Mouse (Mus musculus): ENCODE measurements around the gene Cox15. TPM values are rescaled to one million over a fixed set of nuclear protein-coding genes. Genes with fewer than 3 reads are reported as not detected.

Cox15 gene
- polyA plus RNA-seq, 1 experiment from 2014 or later = 14.5 TPM

DNA sequence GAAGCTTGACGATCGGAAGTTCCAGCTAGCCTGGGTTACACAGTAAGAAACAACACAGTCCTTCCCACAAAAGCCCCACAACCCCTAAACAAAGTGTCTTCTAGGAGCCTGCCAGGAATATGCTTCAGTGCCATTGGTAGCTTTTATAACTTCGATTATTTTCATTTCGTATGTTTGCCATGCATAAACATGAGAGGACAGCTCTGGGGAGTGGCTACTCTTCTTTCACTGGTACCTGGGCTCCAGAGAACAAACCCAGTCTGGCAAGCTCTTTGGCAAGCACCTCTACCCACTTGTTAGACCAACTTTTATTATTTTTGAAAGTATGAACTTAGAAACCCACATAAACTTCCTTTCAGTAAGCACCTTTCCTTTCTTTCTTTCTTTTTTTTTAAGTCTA is 23.8 kb upstream of the Cox15 start:
- H3K9me3 ChIP-seq = no peaks in the 10 kb centered on the region
- H3K4me2 ChIP-seq = no peak overlapping the region
- H3K4me3 ChIP-seq (replicated peaks) = no peak overlapping the region
- H3K27me3 ChIP-seq = no peaks in the 10 kb centered on the region
- no peak overlapping the region for H3K27ac ChIP-seq
- 87% methylated on average over 4 of the region's 4 CpGs for WGBS
- H3K9ac ChIP-seq = no peak overlapping the region
- no peaks in the 10 kb centered on the region for H3K36me3 ChIP-seq (replicated peaks)
- ATAC-seq (ENCODE audit: low FRiP score) = no peak
- H3K4me1 ChIP-seq = no peaks in the 10 kb centered on the region

DNA sequence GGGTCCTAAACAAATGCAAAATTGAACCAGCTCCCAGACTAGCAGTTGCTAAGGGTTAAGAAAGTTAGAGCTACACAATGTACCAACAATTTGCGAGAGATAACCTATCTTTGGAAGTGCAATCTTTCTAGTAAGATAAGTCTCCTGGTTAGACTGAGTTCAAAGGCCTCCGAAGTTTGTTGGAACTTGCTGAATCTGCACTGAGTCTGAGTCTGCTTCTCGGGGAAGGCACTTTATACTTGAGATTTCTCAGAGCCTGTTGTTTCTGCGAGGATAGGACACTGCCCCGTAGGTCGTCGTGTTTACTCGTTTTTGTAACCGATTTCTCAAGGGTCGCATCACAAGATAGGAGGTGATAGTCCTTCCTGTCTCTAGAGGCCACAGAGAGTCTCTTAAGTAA is 22.6 kb upstream of the Cox15 start:
- ATAC-seq (ENCODE audit: low FRiP score) = no peak

DNA sequence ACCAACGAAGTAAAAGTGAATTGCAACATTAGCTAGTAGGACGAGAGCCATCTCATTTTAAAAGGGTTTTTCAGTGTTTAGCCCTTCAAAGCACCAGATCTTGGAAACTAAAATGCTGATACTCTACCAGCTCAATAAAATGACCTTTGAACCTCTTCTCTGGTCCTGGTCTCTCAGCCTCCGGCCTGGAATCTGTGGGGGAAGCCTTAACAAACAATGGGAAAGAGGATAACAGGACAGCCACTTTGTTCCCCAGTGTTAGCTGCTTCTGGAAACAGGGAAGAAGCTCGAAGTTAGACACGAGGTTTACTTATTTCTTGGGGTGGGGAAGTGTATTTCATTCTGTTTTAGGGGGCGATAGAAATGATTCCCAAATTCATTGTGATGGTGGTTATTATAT is 19.5 kb upstream of the Cox15 start:
- Histone ChIP-seq H3K4me1 (no peaks in the 10 kb centered on the region), H3K9ac (no peak overlapping the region), H3K4me3 (replicated peaks) (no peak overlapping the region), H3K4me2 (no peak overlapping the region), H3K27ac (no peak overlapping the region), H3K36me3 (replicated peaks) (no peaks in the 10 kb centered on the region), H3K27me3 (no peaks in the 10 kb centered on the region), H3K9me3 (no peaks in the 10 kb centered on the region)
- ATAC-seq (ENCODE audit: low FRiP score) = no peak
- 55% methylated on average over 6 of the region's 6 CpGs for WGBS

More for the DNA sequence above, 22.6 kb upstream of the Cox15 start:
- H3K36me3 ChIP-seq (replicated peaks) = no peaks in the 10 kb centered on the region
- no peak overlapping the region for H3K4me3 ChIP-seq (replicated peaks)
- WGBS = 83% methylated on average over 10 of the region's 10 CpGs
- no peak overlapping the region for H3K9ac ChIP-seq
- H3K27ac ChIP-seq = no peak overlapping the region
- H3K27me3 ChIP-seq = no peaks in the 10 kb centered on the region
- H3K9me3 ChIP-seq = no peaks in the 10 kb centered on the region
- H3K4me2 ChIP-seq = no peak overlapping the region
- no peaks in the 10 kb centered on the region for H3K4me1 ChIP-seq

- WGBS = 86% methylated on average over 5 of the region's 5 CpGs
- Histone ChIP-seq H3K4me1 (no peaks in the 10 kb centered on the region), H3K27ac (no peak overlapping the region), H3K4me2 (no peak overlapping the region), H3K9ac (no peak overlapping the region), H3K36me3 (replicated peaks) (no peaks in the 10 kb centered on the region), H3K4me3 (replicated peaks) (no peak overlapping the region), H3K27me3 (no peaks in the 10 kb centered on the region), H3K9me3 (no peaks in the 10 kb centered on the region)
- no peak for ATAC-seq (ENCODE audit: low FRiP score)
Measured at GRCm38 (mm10) chr19:43771499-43771969, 18.7 kb upstream of the Cox15 start.

DNA sequence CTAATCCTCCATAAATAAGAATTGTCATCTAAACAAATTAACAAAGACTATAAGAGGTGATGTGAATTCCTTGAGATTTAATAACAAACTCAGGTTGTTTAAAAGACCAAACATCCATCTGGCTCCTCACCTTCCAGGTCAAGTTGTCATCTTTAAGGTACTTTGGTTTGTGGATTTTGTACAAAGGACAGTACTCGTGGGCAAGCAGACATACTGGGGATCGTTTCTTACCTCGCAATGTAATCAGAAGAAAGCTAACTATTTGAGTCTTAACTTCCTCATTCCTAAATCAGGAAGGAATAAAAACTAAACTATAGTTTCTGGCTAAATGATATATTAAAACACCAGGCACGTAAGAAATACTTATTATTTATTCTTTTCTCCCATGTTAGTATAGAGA is 17.8 kb upstream of the Cox15 start:
- H3K9me3 ChIP-seq = no peaks in the 10 kb centered on the region
- no peak overlapping the region for H3K27ac ChIP-seq
- H3K27me3 ChIP-seq = no peaks in the 10 kb centered on the region
- H3K9ac ChIP-seq = no peak overlapping the region
- H3K4me3 ChIP-seq (replicated peaks) = no peak overlapping the region
- ATAC-seq (ENCODE audit: low FRiP score) = no peak
- no peaks in the 10 kb centered on the region for H3K36me3 ChIP-seq (replicated peaks)
- H3K4me2 ChIP-seq = no peak overlapping the region
- WGBS = 90% methylated on average over 4 of the region's 4 CpGs
- no peaks in the 10 kb centered on the region for H3K4me1 ChIP-seq

- H3K4me2 ChIP-seq = no peak overlapping the region
- H3K4me1 ChIP-seq = no peaks in the 10 kb centered on the region
- H3K36me3 ChIP-seq (replicated peaks) = no peaks in the 10 kb centered on the region
- no peak overlapping the region for H3K27ac ChIP-seq
- H3K9me3 ChIP-seq = no peaks in the 10 kb centered on the region
- H3K27me3 ChIP-seq = no peaks in the 10 kb centered on the region
- no peak overlapping the region for H3K4me3 ChIP-seq (replicated peaks)
- ATAC-seq (ENCODE audit: low FRiP score) = no peak
- WGBS = 81% methylated on average over 5 of the region's 5 CpGs
- no peak overlapping the region for H3K9ac ChIP-seq
Measured at GRCm38 (mm10) chr19:43769366-43769960, 16.7 kb upstream of the Cox15 start.

DNA sequence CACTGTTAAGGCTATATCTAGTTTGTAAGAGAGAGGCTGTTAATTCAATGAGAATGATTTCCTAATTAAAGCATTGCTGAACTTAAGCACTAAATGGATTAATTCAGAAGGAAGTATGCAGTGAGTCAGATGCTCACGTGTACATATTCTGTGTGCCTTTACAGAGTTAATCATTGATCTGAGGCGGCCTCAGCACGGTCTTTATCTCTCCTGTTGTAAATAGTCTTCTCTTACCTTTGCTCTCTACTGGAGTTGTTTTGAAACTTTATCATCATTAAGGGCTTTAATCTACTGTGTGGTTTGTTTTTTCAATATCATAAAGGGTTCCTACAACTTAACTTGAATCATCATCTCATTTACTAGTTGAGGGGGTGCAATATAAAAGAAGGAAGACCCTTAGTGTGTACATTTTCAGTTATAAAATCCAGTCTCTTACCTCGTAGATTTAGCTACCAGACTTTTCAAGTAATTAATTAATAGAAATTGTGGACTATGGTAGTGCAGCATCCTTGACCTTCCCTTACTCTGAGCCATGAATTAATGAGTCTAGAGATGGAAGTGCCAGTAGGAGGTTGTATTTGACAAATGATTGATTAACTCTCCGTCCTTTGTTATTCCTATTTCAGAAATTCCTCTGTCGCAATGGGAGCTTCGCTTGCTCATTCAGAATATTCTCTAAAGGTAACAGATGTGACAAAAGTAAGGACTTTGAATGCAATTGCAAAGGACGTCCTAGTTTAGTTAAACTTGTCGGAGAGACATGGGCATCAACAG is 14.9 kb upstream of the Cox15 start:
- no peak for ATAC-seq (ENCODE audit: low FRiP score)
- no peaks in the 10 kb centered on the region for H3K4me1 ChIP-seq
- H3K4me3 ChIP-seq (replicated peaks) = no peak overlapping the region
- H3K9ac ChIP-seq = no peak overlapping the region
- H3K27me3 ChIP-seq = no peaks in the 10 kb centered on the region
- 86% methylated on average over 9 of the region's 9 CpGs for WGBS
- H3K4me2 ChIP-seq = no peak overlapping the region
- H3K9me3 ChIP-seq = no peaks in the 10 kb centered on the region
- H3K36me3 ChIP-seq (replicated peaks) = no peaks in the 10 kb centered on the region
- H3K27ac ChIP-seq = no peak overlapping the region

- Histone ChIP-seq H3K4me3 (replicated peaks) (no peak overlapping the region), H3K4me1 (no peaks in the 10 kb centered on the region), H3K4me2 (no peak overlapping the region), H3K9ac (no peak overlapping the region), H3K27ac (no peak overlapping the region), H3K36me3 (replicated peaks) (no peaks in the 10 kb centered on the region), H3K27me3 (no peaks in the 10 kb centered on the region), H3K9me3 (no peaks in the 10 kb centered on the region)
- whole genome bisulfite sequencing = 90% methylated on average over 5 of the region's 5 CpGs
- ATAC-seq (ENCODE audit: low FRiP score) = no peak
Measured at GRCm38 (mm10) chr19:43766451-43766850, 13.7 kb upstream of the Cox15 start.

- no peak overlapping the region for H3K9ac ChIP-seq
- H3K27me3 ChIP-seq = no peaks in the 10 kb centered on the region
- H3K36me3 ChIP-seq (replicated peaks) = no peaks in the 10 kb centered on the region
- no peaks in the 10 kb centered on the region for H3K4me1 ChIP-seq
- WGBS = 79% methylated on average over 2 of the region's 2 CpGs
- H3K4me2 ChIP-seq = no peak overlapping the region
- H3K27ac ChIP-seq = no peak overlapping the region
- no peaks in the 10 kb centered on the region for H3K9me3 ChIP-seq
- ATAC-seq (ENCODE audit: low FRiP score) = no peak
- no peak overlapping the region for H3K4me3 ChIP-seq (replicated peaks)
Measured at GRCm38 (mm10) chr19:43762410-43762809, 9.6 kb upstream of the Cox15 start.

DNA sequence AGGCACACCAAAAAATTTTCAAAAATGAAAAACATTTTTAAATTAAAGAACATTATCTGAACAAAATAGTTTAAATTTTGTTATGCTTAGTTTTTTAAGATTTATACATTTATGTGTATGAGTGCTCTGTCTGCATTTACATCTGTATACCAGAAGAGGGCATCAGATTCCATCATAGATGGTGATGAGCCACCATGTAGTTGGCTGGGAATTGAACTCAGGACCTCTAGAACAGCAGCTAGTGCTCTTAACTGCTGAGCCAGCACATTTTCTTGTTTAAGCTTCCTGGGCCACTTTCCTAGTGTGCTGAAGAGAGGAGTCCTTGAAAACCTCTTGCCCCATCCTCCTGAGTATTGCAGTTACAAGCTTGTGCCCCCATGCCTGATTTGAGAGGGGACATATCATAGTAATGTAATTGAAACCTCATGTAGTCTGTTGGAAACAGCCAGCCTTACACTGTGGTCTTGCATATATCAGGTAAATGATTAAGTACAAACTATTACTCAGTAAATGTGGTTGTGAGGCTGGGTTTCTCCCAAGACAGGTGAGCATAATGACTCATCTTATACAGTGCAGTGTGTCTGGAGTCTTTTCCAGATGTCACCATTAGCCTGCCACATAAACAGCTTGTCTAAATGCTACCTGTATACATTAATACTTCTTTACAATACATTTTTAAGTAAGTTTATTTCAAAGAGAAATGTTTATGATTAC is 8.9 kb upstream of the Cox15 start:
- ATAC-seq (ENCODE audit: low FRiP score) = no peak
- H3K36me3 ChIP-seq (replicated peaks) = no peaks in the 10 kb centered on the region
- no peak overlapping the region for H3K27ac ChIP-seq
- H3K9me3 ChIP-seq = no peaks in the 10 kb centered on the region
- H3K27me3 ChIP-seq = no peaks in the 10 kb centered on the region
- no peak overlapping the region for H3K4me2 ChIP-seq
- H3K9ac ChIP-seq = no peak overlapping the region
- no peak overlapping the region for H3K4me3 ChIP-seq (replicated peaks)
- H3K4me1 ChIP-seq = no peaks in the 10 kb centered on the region

GRCm38 (mm10) chr19:43760504-43760903 is 7.7 kb upstream of the Cox15 start:
- ATAC-seq (ENCODE audit: low FRiP score) = no peak

GRCm38 (mm10) chr19:43754872-43755271 is 2.1 kb upstream of the Cox15 start:
- H3K27ac ChIP-seq = no peak overlapping the region
- H3K27me3 ChIP-seq = no peaks in the 10 kb centered on the region
- no peak for ATAC-seq (ENCODE audit: low FRiP score)
- peaks cover 8% of the 10 kb centered on the region; the same call in 1 of the 2 replicates for H3K36me3 ChIP-seq (replicated peaks)
- no peaks in the 10 kb centered on the region for H3K9me3 ChIP-seq
- H3K4me3 ChIP-seq (replicated peaks) = no peak overlapping the region
- WGBS = 78% methylated on average over 2 of the region's 2 CpGs
- no peak overlapping the region for H3K4me2 ChIP-seq
- H3K4me1 ChIP-seq = peaks cover 13% of the 10 kb centered on the region
- H3K9ac ChIP-seq = no peak overlapping the region

More at GRCm38 (mm10) chr19:43760504-43760903, 7.7 kb upstream of the Cox15 start:
- Histone ChIP-seq H3K4me3 (replicated peaks) (no peak overlapping the region), H3K4me1 (no peaks in the 10 kb centered on the region), H3K9me3 (no peaks in the 10 kb centered on the region), H3K9ac (no peak overlapping the region), H3K36me3 (replicated peaks) (no peaks in the 10 kb centered on the region), H3K27ac (no peak overlapping the region), H3K27me3 (no peaks in the 10 kb centered on the region), H3K4me2 (no peak overlapping the region)
- 22% methylated on average over 6 of the region's 6 CpGs for WGBS

Data from forebrain, embryonic 12.5 days (tissue).